Mouse (Mus musculus): ENCODE data around the gene S100a13. TPM values are rescaled to one million over a fixed set of nuclear protein-coding genes. Genes with fewer than 3 reads are reported as not detected.

Gene S100a13
- polyA plus RNA-seq, 1 experiment from 2014 or later: 12.9 TPM

DNA sequence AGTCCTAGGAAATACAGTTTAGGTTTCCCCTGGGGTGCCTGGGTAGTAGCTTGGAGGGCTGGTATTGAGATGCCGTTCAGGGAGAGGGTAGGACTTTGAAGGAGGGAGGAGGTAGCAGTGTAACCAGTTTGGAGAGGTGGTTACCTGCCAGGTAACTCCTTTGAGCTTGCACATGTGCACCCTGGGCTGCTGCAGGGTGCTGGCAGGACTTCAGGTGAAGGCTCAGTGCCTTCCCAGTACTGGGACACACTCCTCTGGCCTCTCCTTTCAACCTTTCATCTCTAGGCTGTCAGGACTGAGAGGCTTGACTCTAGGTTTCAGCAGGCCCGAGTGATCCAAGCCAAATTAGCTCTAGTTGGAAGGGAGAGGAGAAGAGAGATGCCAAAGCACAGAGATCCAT lies 11.8 kb downstream of the S100a13 start:
- 88% methylated on average over 2 of the region's 2 CpGs for WGBS

DNA sequence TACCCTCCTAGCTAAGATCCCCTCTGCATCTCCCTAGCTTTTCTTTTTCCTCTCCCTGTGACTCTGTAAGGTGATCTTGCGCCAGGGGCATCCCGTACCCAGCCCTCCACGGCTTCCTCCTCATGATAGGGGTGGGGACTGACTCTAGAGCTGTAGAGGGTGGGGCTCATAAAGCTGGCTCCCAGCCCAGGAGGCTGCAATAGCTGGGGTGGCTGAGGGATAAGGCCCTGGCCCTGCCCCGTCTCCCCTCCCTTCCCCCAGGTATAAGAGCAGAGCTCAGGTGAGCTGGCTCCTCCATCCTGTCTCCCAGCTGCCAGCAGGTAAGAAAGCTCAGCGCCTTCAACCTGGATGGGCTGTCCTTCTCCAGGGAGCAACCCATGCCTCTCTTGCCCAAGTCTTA lies 12.3 kb downstream of the S100a13 start, which contains the start of gene S100a14:
S100a14 (plus strand) TSS at position 277 of the 400 bp plus-strand sequence.
- Histone ChIP-seq H3K9ac (replicated peaks; ENCODE audit: low read length) (no peak within 1 kb of the TSS), H3K4me3 (ENCODE audit: low read depth, low read length) (no peak within 1 kb of the TSS), H3K36me3 (replicated peaks; ENCODE audit: control insufficient read depth, insufficient read depth, low read depth, low read length) (no peaks in the 10 kb centered on the region), H3K27ac (replicated peaks; ENCODE audit: low read depth, low read length) (no peak within 1 kb of the TSS), H3K4me1 (ENCODE audit: control insufficient read depth, insufficient read depth, low read length) (no peaks in the 10 kb centered on the region), H3K9me3 (replicated peaks; ENCODE audit: control insufficient read depth, low read length) (no peaks in the 10 kb centered on the region), H3K27me3 (ENCODE audit: control insufficient read depth, insufficient read depth, low read length) (no peaks in the 10 kb centered on the region), H3K4me2 (ENCODE audit: low read depth, low read length) (no peak within 1 kb of the TSS)
- ATAC-seq (replicated peaks; ENCODE audit: insufficient number of reproducible peaks, low FRiP score, low TSS enrichment, low read depth): 0 out of 2 replicates have a peak, but pooled peaks have one; percentile 39
- DNase-seq (ENCODE audit: low spot score): no peak
- WGBS: 72% methylated on average over 5 of the region's 5 CpGs

More for the DNA sequence above, 11.8 kb downstream of the S100a13 start:
- Histone ChIP-seq H3K36me3 (replicated peaks; ENCODE audit: control insufficient read depth, insufficient read depth, low read depth, low read length) (no peaks in the 10 kb centered on the region), H3K4me2 (ENCODE audit: low read depth, low read length) (no peak overlapping the region), H3K27me3 (ENCODE audit: control insufficient read depth, insufficient read depth, low read length) (no peaks in the 10 kb centered on the region), H3K27ac (replicated peaks; ENCODE audit: low read depth, low read length) (no peak overlapping the region), H3K4me3 (ENCODE audit: low read depth, low read length) (no peak overlapping the region), H3K4me1 (ENCODE audit: control insufficient read depth, insufficient read depth, low read length) (no peaks in the 10 kb centered on the region), H3K9me3 (replicated peaks; ENCODE audit: control insufficient read depth, low read length) (no peaks in the 10 kb centered on the region), H3K9ac (replicated peaks; ENCODE audit: low read length) (no peak overlapping the region)
- ATAC-seq (replicated peaks; ENCODE audit: insufficient number of reproducible peaks, low FRiP score, low TSS enrichment, low read depth) (no peak), DNase-seq (ENCODE audit: low spot score) (no peak)

DNA sequence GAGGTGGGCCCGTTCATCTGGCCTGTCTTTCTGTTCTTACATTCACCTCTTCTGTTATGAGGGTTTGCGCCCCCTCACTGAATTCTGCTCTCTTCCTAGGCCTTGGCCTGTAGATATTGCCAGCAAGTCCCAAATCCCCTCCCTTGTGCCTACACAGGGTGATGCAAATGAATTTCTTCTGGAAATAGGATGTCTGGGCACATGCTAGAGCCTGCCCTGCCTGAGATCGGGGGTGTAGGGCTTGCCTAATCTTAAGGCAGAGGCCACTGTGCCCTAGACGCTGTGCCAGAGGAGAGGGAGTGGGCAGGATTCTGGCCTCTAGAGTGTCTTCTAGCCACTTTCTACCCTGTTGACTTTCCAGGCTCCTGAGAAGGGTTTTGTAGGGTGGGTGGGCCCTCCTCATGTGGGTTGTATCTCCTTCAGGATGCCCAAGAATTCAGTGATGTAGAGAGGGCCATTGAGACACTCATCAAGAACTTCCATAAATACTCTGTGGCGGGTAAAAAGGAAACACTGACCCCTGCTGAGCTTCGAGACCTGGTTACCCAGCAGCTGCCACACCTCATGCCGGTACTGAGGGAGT lies 13.1 kb downstream of the S100a13 start:
- H3K27ac ChIP-seq (replicated peaks; ENCODE audit: low read depth, low read length): no peak overlapping the region
- H3K4me3 ChIP-seq (ENCODE audit: low read depth, low read length): no peak overlapping the region
- no peaks in the 10 kb centered on the region for H3K36me3 ChIP-seq (replicated peaks; ENCODE audit: control insufficient read depth, insufficient read depth, low read depth, low read length)
- no peaks in the 10 kb centered on the region for H3K4me1 ChIP-seq (ENCODE audit: control insufficient read depth, insufficient read depth, low read length)
- no peaks in the 10 kb centered on the region for H3K27me3 ChIP-seq (ENCODE audit: control insufficient read depth, insufficient read depth, low read length)
- H3K9me3 ChIP-seq (replicated peaks; ENCODE audit: control insufficient read depth, low read length): no peaks in the 10 kb centered on the region
- 86% methylated on average over 7 of the region's 7 CpGs for WGBS
- no peak overlapping the region for H3K9ac ChIP-seq (replicated peaks; ENCODE audit: low read length)
- ATAC-seq (replicated peaks; ENCODE audit: insufficient number of reproducible peaks, low FRiP score, low TSS enrichment, low read depth) (no peak), DNase-seq (ENCODE audit: low spot score) (no peak)
- no peak overlapping the region for H3K4me2 ChIP-seq (ENCODE audit: low read depth, low read length)

DNA sequence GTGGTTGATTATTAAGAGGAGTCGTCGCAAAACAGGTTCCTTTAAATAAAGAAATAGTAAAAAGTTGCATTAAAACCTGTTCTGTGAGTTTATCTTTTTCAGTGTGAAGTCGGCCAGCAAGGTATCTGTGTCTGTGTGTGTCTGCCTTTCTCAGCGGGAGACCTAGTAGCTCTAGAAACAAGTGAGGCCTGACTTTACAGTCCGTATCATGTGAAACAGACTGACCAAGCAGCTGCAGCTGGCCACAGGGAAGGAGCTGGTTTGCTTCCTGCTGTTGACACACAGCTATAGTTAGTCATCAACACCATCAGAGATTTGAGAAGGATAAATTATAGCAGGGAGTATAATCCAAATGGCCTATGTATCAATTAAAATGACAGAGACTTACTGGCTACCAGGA lies 17.5 kb downstream of the S100a13 start:
- no peak overlapping the region for H3K4me2 ChIP-seq (ENCODE audit: low read depth, low read length)
- H3K4me1 ChIP-seq (ENCODE audit: control insufficient read depth, insufficient read depth, low read length): no peaks in the 10 kb centered on the region
- H3K4me3 ChIP-seq (ENCODE audit: low read depth, low read length): no peak overlapping the region
- 66% methylated on average over 5 of the region's 5 CpGs for WGBS
- no peaks in the 10 kb centered on the region for H3K36me3 ChIP-seq (replicated peaks; ENCODE audit: control insufficient read depth, insufficient read depth, low read depth, low read length)
- H3K27me3 ChIP-seq (ENCODE audit: control insufficient read depth, insufficient read depth, low read length): no peaks in the 10 kb centered on the region
- no peak for ATAC-seq (replicated peaks; ENCODE audit: insufficient number of reproducible peaks, low FRiP score, low TSS enrichment, low read depth)
- DNase-seq (ENCODE audit: low spot score): no peak
- no peaks in the 10 kb centered on the region for H3K9me3 ChIP-seq (replicated peaks; ENCODE audit: control insufficient read depth, low read length)
- H3K27ac ChIP-seq (replicated peaks; ENCODE audit: low read depth, low read length): no peak overlapping the region
- H3K9ac ChIP-seq (replicated peaks; ENCODE audit: low read length): no peak overlapping the region

DNA sequence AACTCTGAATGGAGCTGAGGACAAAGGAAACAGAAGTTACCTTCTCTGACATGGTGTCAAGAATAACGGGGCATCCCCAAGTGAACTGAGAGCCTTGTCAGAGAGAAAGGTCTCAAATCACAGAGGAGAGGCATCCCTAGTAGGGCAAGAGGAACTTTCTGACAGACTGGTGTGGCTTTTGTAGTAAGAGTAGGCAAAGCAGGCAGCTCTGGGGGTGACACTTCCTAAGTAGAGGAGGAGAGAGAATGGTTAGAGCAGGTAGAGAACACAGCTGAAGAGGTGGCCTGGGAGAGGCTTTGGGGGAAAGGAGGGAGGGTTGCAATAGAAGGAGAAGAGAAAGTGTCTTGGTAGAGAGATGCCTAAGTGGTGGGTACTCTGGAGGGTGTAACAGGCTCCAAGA lies 21.2 kb downstream of the S100a13 start:
- no peaks in the 10 kb centered on the region for H3K36me3 ChIP-seq (replicated peaks; ENCODE audit: control insufficient read depth, insufficient read depth, low read depth, low read length)
- no peak overlapping the region for H3K4me3 ChIP-seq (ENCODE audit: low read depth, low read length)
- no peaks in the 10 kb centered on the region for H3K27me3 ChIP-seq (ENCODE audit: control insufficient read depth, insufficient read depth, low read length)
- WGBS: 64% methylated on average over 1 of the region's 1 CpGs
- ATAC-seq (replicated peaks; ENCODE audit: insufficient number of reproducible peaks, low FRiP score, low TSS enrichment, low read depth): no peak
- no peak overlapping the region for H3K9ac ChIP-seq (replicated peaks; ENCODE audit: low read length)
- no peak overlapping the region for H3K27ac ChIP-seq (replicated peaks; ENCODE audit: low read depth, low read length)
- no peak for DNase-seq (ENCODE audit: low spot score)
- H3K9me3 ChIP-seq (replicated peaks; ENCODE audit: control insufficient read depth, low read length): no peaks in the 10 kb centered on the region
- no peaks in the 10 kb centered on the region for H3K4me1 ChIP-seq (ENCODE audit: control insufficient read depth, insufficient read depth, low read length)
- H3K4me2 ChIP-seq (ENCODE audit: low read depth, low read length): no peak overlapping the region

DNA sequence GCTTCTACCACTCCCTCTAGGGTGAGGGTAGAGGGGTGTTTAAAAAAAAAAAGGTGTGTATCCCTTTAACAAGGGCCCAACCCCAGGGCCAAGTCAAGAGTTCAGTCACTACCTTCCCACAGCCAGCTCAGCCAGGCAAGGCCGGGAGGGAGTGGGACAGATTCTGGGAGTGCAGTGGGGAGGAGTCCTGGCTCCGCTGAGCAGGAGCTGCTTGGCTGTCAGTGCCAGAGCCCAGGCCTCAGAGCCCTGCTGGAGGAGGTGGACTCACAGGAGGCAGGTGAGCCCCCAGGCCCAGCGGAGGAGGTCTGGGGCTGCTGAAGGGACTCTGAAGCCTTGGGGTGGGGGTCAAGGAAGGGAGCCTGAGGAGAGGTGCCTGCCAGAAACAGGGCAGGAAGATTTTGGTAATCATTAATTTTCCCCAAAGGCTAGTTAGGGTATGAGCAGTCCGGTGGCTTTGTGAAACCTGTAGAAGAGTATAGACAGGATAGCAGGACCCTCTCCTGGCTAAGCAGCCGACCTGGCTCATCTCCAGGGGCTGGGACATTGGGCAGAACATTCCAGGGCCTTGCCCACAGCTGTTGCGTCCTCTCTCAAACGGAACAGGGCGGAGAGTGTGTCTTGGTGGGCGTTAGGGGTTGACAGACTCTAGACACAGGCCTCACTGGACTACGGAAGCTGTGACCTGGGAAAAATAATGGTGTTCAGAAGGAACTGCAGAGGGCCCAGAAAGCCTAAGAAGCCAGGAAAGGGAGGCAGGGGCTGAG lies 23.1 kb downstream of the S100a13 start, which contains the start of gene S100a16:
S100a16 (plus strand) TSS at position 114 of the 764 bp plus-strand sequence.
- ATAC-seq (replicated peaks; ENCODE audit: insufficient number of reproducible peaks, low FRiP score, low TSS enrichment, low read depth) (no peak), DNase-seq (ENCODE audit: low spot score) (no peak)
- Histone ChIP-seq H3K4me2 (ENCODE audit: low read depth, low read length) (no peak within 1 kb of the TSS), H3K27me3 (ENCODE audit: control insufficient read depth, insufficient read depth, low read length) (no peaks in the 10 kb centered on the region), H3K4me1 (ENCODE audit: control insufficient read depth, insufficient read depth, low read length) (no peaks in the 10 kb centered on the region), H3K27ac (replicated peaks; ENCODE audit: low read depth, low read length) (no peak within 1 kb of the TSS), H3K4me3 (ENCODE audit: low read depth, low read length) (no peak within 1 kb of the TSS), H3K9me3 (replicated peaks; ENCODE audit: control insufficient read depth, low read length) (no peaks in the 10 kb centered on the region), H3K36me3 (replicated peaks; ENCODE audit: control insufficient read depth, insufficient read depth, low read depth, low read length) (no peaks in the 10 kb centered on the region), H3K9ac (replicated peaks; ENCODE audit: low read length) (no peak within 1 kb of the TSS)
- WGBS: 44% methylated on average over 10 of the region's 10 CpGs

DNA sequence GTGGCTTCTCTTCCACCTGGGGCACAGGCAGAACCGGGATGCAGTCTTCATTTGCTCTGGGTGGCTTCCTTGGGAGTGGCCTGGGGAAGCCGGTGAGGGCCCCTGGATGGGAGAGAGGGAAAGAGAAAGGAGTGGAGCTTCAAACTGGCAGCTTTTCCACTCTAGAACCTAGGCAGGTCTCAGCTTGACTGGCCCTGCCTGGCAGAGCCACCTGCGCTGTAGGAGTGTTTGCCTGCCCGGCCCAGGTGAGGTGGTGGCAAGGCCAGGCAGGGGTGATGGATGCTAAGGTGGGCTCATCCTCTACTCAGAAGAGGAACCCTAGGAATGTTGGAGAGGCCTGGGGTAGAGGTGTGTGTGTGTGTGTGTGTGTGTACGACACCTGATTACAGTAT lies 23.7 kb downstream of the S100a13 start:
- no peaks in the 10 kb centered on the region for H3K9me3 ChIP-seq (replicated peaks; ENCODE audit: control insufficient read depth, low read length)
- H3K27ac ChIP-seq (replicated peaks; ENCODE audit: low read depth, low read length): no peak overlapping the region
- no peak overlapping the region for H3K9ac ChIP-seq (replicated peaks; ENCODE audit: low read length)
- no peaks in the 10 kb centered on the region for H3K4me1 ChIP-seq (ENCODE audit: control insufficient read depth, insufficient read depth, low read length)
- H3K4me2 ChIP-seq (ENCODE audit: low read depth, low read length): no peak overlapping the region
- H3K27me3 ChIP-seq (ENCODE audit: control insufficient read depth, insufficient read depth, low read length): no peaks in the 10 kb centered on the region
- DNase-seq (ENCODE audit: low spot score) (no peak), ATAC-seq (replicated peaks; ENCODE audit: insufficient number of reproducible peaks, low FRiP score, low TSS enrichment, low read depth) (no peak)
- 82% methylated on average over 5 of the region's 5 CpGs for WGBS
- no peak overlapping the region for H3K4me3 ChIP-seq (ENCODE audit: low read depth, low read length)
- no peaks in the 10 kb centered on the region for H3K36me3 ChIP-seq (replicated peaks; ENCODE audit: control insufficient read depth, insufficient read depth, low read depth, low read length)

DNA sequence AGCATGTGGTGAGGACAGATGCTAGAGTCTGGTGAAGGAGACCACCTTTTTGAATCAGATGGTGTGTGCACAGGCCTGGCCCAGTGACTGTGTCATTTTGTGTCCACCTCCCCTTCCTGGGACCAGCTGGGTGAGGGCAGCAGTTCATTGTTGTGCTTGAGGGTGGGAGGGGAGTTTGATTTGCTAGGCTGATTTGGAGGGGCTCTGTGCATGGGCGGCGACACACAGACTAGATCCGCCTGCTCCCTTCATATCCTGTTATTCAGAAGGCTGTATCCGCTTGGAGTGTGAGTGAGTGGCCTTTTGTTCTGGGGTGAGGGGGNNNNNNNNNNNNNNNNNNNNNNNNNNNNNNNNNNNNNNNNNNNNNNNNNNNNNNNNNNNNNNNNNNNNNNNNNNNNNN lies 26.7 kb downstream of the S100a13 start:
- no peaks in the 10 kb centered on the region for H3K4me1 ChIP-seq (ENCODE audit: control insufficient read depth, insufficient read depth, low read length)
- H3K4me2 ChIP-seq (ENCODE audit: low read depth, low read length): 0 out of 2 replicates have a peak overlapping the region, but pooled peaks have one; percentile 7
- DNase-seq (ENCODE audit: low spot score): peak; percentile 12
- no peak overlapping the region for H3K27ac ChIP-seq (replicated peaks; ENCODE audit: low read depth, low read length)
- peak overlapping the region; percentile 37; the same call in 1 of the 2 replicates for H3K9ac ChIP-seq (replicated peaks; ENCODE audit: low read length)
- no peak overlapping the region for H3K4me3 ChIP-seq (ENCODE audit: low read depth, low read length)
- H3K9me3 ChIP-seq (replicated peaks; ENCODE audit: control insufficient read depth, low read length): no peaks in the 10 kb centered on the region
- ATAC-seq (replicated peaks; ENCODE audit: insufficient number of reproducible peaks, low FRiP score, low TSS enrichment, low read depth): peak; percentile 57; the same call in 1 of the 2 replicates
- 34% methylated on average over 4 of the region's 4 CpGs for WGBS
- no peaks in the 10 kb centered on the region for H3K27me3 ChIP-seq (ENCODE audit: control insufficient read depth, insufficient read depth, low read length)
- no peaks in the 10 kb centered on the region for H3K36me3 ChIP-seq (replicated peaks; ENCODE audit: control insufficient read depth, insufficient read depth, low read depth, low read length)
